Mouse (Mus musculus): ENCODE data around the gene Hnrnpa1. TPM values are rescaled to one million over a fixed set of nuclear protein-coding genes. Genes with fewer than 3 reads are reported as not detected.

Gene Hnrnpa1
- polyA plus RNA-seq, 1 experiment from 2014 or later: 1,180 TPM

DNA sequence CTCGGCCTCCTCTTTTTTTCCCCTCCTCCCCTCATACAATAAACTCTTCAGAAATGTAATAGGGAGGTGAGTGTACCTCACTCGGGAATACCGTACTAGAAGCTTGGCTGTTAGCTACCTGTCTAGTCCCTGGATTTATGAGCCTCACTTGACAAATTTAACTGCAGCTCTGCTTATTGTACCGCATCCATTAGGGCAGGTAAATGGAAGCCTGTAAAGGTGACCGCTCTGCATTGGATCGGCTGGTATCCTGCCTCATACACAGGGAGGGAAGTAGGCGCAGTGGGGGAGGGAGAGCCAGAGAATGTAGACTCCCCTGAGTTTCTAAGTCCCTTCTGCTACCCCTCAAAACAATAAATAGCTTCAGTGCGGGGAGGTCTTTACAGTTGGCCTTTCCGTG lies 50.6 kb downstream of the Hnrnpa1 start:
- Histone ChIP-seq H3K36me3 (ENCODE audit: control insufficient read depth, insufficient read depth, low read length) (peaks cover 42% of the 10 kb centered on the region), H3K4me2 (replicated peaks; ENCODE audit: low read depth, low read length) (no peak overlapping the region), H3K4me1 (ENCODE audit: control insufficient read depth, insufficient read depth, low read length) (peaks cover 29% of the 10 kb centered on the region), H3K27ac (ENCODE audit: low read depth, low read length) (peak overlapping the region; percentile 59; the same call in 1 of the 2 replicates), H3K27me3 (ENCODE audit: control insufficient read depth, insufficient read depth, low read length) (no peaks in the 10 kb centered on the region), H3K4me3 (ENCODE audit: low read length) (no peak overlapping the region), H3K9me3 (ENCODE audit: control insufficient read depth, low read length) (no peaks in the 10 kb centered on the region), H3K9ac (ENCODE audit: low read depth, low read length) (no peak overlapping the region)
- 42% methylated on average over 9 of the region's 9 CpGs for WGBS
- ATAC-seq (ENCODE audit: low FRiP score, low TSS enrichment): peak; percentile 16; the same call in 1 of the 2 replicates

DNA sequence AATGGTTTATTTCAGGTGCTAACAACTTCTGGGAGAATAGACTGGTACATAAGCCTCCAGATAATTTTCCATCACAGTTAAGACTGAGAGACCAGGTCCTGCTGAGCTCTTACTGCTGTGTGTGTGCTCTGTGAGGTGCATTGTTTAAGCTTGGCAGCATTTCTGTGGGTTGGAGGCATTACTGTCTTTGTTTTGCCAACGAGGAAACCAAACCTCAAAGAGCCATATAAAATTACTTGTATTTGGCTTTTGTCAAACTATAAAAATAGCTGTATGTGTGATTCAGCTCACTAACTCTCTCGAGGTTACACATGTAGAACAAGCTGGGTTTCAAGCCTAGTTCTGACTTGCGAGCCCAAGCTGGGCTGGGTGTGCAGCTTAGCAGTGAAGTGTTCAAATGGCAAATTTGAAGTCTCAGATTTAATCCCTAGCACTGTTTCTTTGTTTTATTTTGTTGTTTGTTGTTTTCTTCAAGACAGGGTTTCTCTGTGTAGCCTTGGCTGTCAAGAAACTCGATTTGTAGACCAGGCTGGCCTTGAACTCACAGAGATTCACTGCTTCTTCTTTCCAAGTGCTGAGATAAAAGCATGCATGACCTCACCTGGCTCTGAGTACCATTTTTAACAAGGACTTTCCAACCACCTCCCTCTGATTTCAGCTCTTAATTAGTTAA lies 52.6 kb downstream of the Hnrnpa1 start:
- Histone ChIP-seq H3K36me3 (ENCODE audit: control insufficient read depth, insufficient read depth, low read length) (peaks cover 48% of the 10 kb centered on the region), H3K27ac (ENCODE audit: low read depth, low read length) (no peak overlapping the region)
- 82% methylated on average over 4 of the region's 4 CpGs for WGBS

GRCm38 (mm10) chr15:103293375-103293774 lies 53.1 kb downstream of the Hnrnpa1 start:
- Histone ChIP-seq H3K36me3 (ENCODE audit: control insufficient read depth, insufficient read depth, low read length) (peaks cover 49% of the 10 kb centered on the region), H3K9ac (ENCODE audit: low read depth, low read length) (no peak overlapping the region), H3K4me3 (ENCODE audit: low read length) (no peak overlapping the region), H3K4me2 (replicated peaks; ENCODE audit: low read depth, low read length) (no peak overlapping the region), H3K27me3 (ENCODE audit: control insufficient read depth, insufficient read depth, low read length) (no peaks in the 10 kb centered on the region), H3K4me1 (ENCODE audit: control insufficient read depth, insufficient read depth, low read length) (peaks cover 44% of the 10 kb centered on the region), H3K9me3 (ENCODE audit: control insufficient read depth, low read length) (no peaks in the 10 kb centered on the region), H3K27ac (ENCODE audit: low read depth, low read length) (no peak overlapping the region)
- WGBS: 98% methylated on average over 2 of the region's 2 CpGs
- ATAC-seq (ENCODE audit: low FRiP score, low TSS enrichment): no peak

More for the DNA sequence above, 52.6 kb downstream of the Hnrnpa1 start:
- H3K4me2 ChIP-seq (replicated peaks; ENCODE audit: low read depth, low read length): no peak overlapping the region
- no peak overlapping the region for H3K4me3 ChIP-seq (ENCODE audit: low read length)
- no peak for ATAC-seq (ENCODE audit: low FRiP score, low TSS enrichment)
- H3K27me3 ChIP-seq (ENCODE audit: control insufficient read depth, insufficient read depth, low read length): no peaks in the 10 kb centered on the region
- peaks cover 40% of the 10 kb centered on the region for H3K4me1 ChIP-seq (ENCODE audit: control insufficient read depth, insufficient read depth, low read length)
- no peaks in the 10 kb centered on the region for H3K9me3 ChIP-seq (ENCODE audit: control insufficient read depth, low read length)
- H3K9ac ChIP-seq (ENCODE audit: low read depth, low read length): no peak overlapping the region

DNA sequence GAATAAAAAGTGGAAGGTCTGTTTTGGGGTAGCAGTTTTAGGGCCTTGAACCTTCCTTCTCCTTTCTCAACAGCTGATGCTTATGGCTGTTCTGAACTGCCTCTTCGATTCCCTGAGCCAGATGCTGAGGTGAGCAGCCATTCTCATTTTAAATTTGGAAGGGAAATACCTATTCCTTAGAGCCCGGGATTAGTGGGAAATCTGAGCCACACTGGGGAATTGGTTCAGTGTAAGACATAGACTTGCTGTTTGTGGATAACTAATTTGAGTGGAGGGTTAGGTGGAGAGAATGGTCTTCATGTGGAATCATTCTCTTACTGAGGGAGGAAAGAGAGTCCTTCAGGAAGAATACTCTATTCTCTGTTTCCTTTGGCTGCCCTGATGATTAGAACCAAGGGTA lies 54.4 kb downstream of the Hnrnpa1 start:
- Histone ChIP-seq H3K27ac (ENCODE audit: low read depth, low read length) (no peak overlapping the region), H3K36me3 (ENCODE audit: control insufficient read depth, insufficient read depth, low read length) (peaks cover 54% of the 10 kb centered on the region), H3K4me1 (ENCODE audit: control insufficient read depth, insufficient read depth, low read length) (peaks cover 48% of the 10 kb centered on the region)

DNA sequence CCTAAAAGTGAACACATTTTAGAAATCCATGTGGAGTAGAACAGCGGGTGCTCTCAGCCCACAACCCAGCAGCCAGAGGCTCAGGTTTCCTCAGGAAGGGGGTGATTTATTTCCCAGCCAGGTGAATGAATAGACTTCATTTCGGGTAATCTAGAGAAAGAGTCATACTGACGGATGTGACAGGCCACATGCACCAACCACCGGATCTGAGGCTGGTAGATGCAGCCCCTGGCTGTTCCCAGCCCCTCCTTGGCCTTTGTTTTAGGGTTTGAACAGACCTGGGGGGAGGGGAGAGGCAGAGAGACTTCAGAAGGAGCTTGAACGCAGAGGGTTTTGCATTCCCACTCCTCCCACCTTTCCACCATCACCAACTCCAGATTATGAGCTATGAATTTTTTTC lies 55.6 kb downstream of the Hnrnpa1 start:
- no peaks in the 10 kb centered on the region for H3K9me3 ChIP-seq (ENCODE audit: control insufficient read depth, low read length)
- peaks cover 52% of the 10 kb centered on the region for H3K4me1 ChIP-seq (ENCODE audit: control insufficient read depth, insufficient read depth, low read length)
- H3K36me3 ChIP-seq (ENCODE audit: control insufficient read depth, insufficient read depth, low read length): peaks cover 49% of the 10 kb centered on the region
- H3K9ac ChIP-seq (ENCODE audit: low read depth, low read length): no peak overlapping the region
- no peak overlapping the region for H3K4me2 ChIP-seq (replicated peaks; ENCODE audit: low read depth, low read length)
- WGBS: 8% methylated on average over 5 of the region's 5 CpGs
- ATAC-seq (ENCODE audit: low FRiP score, low TSS enrichment): no peak
- no peak overlapping the region for H3K4me3 ChIP-seq (ENCODE audit: low read length)
- H3K27me3 ChIP-seq (ENCODE audit: control insufficient read depth, insufficient read depth, low read length): no peaks in the 10 kb centered on the region
- peak overlapping the region; percentile 80 for H3K27ac ChIP-seq (ENCODE audit: low read depth, low read length)

More for the DNA sequence above, 54.4 kb downstream of the Hnrnpa1 start:
- no peak overlapping the region for H3K9ac ChIP-seq (ENCODE audit: low read depth, low read length)
- H3K4me2 ChIP-seq (replicated peaks; ENCODE audit: low read depth, low read length): no peak overlapping the region
- no peak overlapping the region for H3K4me3 ChIP-seq (ENCODE audit: low read length)
- ATAC-seq (ENCODE audit: low FRiP score, low TSS enrichment): no peak
- 57% methylated on average over 2 of the region's 2 CpGs for WGBS
- no peaks in the 10 kb centered on the region for H3K27me3 ChIP-seq (ENCODE audit: control insufficient read depth, insufficient read depth, low read length)
- no peaks in the 10 kb centered on the region for H3K9me3 ChIP-seq (ENCODE audit: control insufficient read depth, low read length)

MicroRNAs encoded within 50 kb of the gene (microRNA counts, 519-probe panel; counts per million panel counts)
- 6,406 counts per million, percentile 68 among the panel's probes with 10 or more counts for microRNA mmu-miR-148b

Small RNA genes within 50 kb of the gene (microRNA-seq; reads per million reads assigned to microRNA genes)
- 353 reads per million, percentile 70 among the genes with 10 or more reads in this experiment for gene Mir148b

Other genes starting within 250 kb of the Hnrnpa1 start
- 12.6 and 13.8 TPM in 2 replicates for gene Hoxc8, start 249.8 kb upstream of the Hnrnpa1 start, polyA plus RNA-seq (2014; fragmentation: Nextera tagmentation; extraction: Ambion mirVana)
- gene Hoxc6, start 242.2 kb upstream of the Hnrnpa1 start, polyA plus RNA-seq (2014; fragmentation: Nextera tagmentation; extraction: Ambion mirVana): 12.3 and 16.1 TPM in 2 replicates
- 7.4 and 8.6 TPM in 2 replicates for gene Hoxc4, start 221.5 kb upstream of the Hnrnpa1 start, polyA plus RNA-seq (2014; fragmentation: Nextera tagmentation; extraction: Ambion mirVana)
- 11.5 and 19.5 TPM in 2 replicates for gene Smug1, start 73.3 kb upstream of the Hnrnpa1 start, polyA plus RNA-seq (2014; fragmentation: Nextera tagmentation; extraction: Ambion mirVana)
- 146 and 161 TPM in 2 replicates for gene Cbx5, start 616 bp upstream of the Hnrnpa1 start, polyA plus RNA-seq (2014; fragmentation: Nextera tagmentation; extraction: Ambion mirVana)
- 3.1 and 3.9 TPM in 2 replicates for gene Nfe2, start 18.0 kb downstream of the Hnrnpa1 start, polyA plus RNA-seq (2014; fragmentation: Nextera tagmentation; extraction: Ambion mirVana)
- gene Copz1, start 32.3 kb downstream of the Hnrnpa1 start, polyA plus RNA-seq (2014; fragmentation: Nextera tagmentation; extraction: Ambion mirVana): 290 and 322 TPM in 2 replicates
- gene Gpr84, start 70.2 kb downstream of the Hnrnpa1 start, polyA plus RNA-seq (2014; fragmentation: Nextera tagmentation; extraction: Ambion mirVana): 0.47 and 0.69 TPM in 2 replicates
- 12.3 and 18.2 TPM in 2 replicates for gene Zfp385a, start 99.7 kb downstream of the Hnrnpa1 start, polyA plus RNA-seq (2014; fragmentation: Nextera tagmentation; extraction: Ambion mirVana)
- gene Itga5, start 126.3 kb downstream of the Hnrnpa1 start, polyA plus RNA-seq (2014; fragmentation: Nextera tagmentation; extraction: Ambion mirVana): 19.6 and 37.4 TPM in 2 replicates
- not detected in 2 replicates for gene Gtsf1, start 190.0 kb downstream of the Hnrnpa1 start, polyA plus RNA-seq (2014; fragmentation: Nextera tagmentation; extraction: Ambion mirVana)
- gene Gtsf2, start 208.0 kb downstream of the Hnrnpa1 start, polyA plus RNA-seq (2014; fragmentation: Nextera tagmentation; extraction: Ambion mirVana): not detected in 2 replicates
- gene Nckap1l, start 213.4 kb downstream of the Hnrnpa1 start, polyA plus RNA-seq (2014; fragmentation: Nextera tagmentation; extraction: Ambion mirVana): 0.94 and 2.3 TPM in 2 replicates

Data from kidney, embryonic 14.5 days (tissue).